Mouse (Mus musculus) spleen, postnatal 10 days (tissue): ENCODE results near the gene OR5BS1P.
"Not testable (repeated sequence)": the region's sequence is repeated elsewhere in the genome, so short reads cannot be mapped to it uniquely, and the experiment has no call there.

ENCODE experiments used
- DNase-seq, 2 experiments: peaks; one replicate each; pipeline ENCODE4 v3.0.0; 2021 to 2022; ENCODE audit warnings: low spot score in 2 of 2

The OR5BS1P gene

GRCm38 (mm10) chr15:98506253-98506957 is 36.7 kb downstream of the OR5BS1P start:
- no peak for DNase-seq

GRCm38 (mm10) chr15:98507321-98507720 is 37.6 kb downstream of the OR5BS1P start:
- DNase-seq = no peak

- no peak for DNase-seq
Measured at GRCm38 (mm10) chr15:98509387-98509786, 39.7 kb downstream of the OR5BS1P start.

GRCm38 (mm10) chr15:98510438-98511385 is 41.0 kb downstream of the OR5BS1P start:
- DNase-seq = peak; percentile 76 to 90

GRCm38 (mm10) chr15:98511386-98511928 is 41.8 kb downstream of the OR5BS1P start:
- peak in 1 of 2 experiments; percentile 48 for DNase-seq

- no peak for DNase-seq
Measured at GRCm38 (mm10) chr15:98512232-98512631, 42.5 kb downstream of the OR5BS1P start.

GRCm38 (mm10) chr15:98512799-98513321 is 43.2 kb downstream of the OR5BS1P start:
- peak in 1 of 2 experiments; percentile 49 for DNase-seq

- DNase-seq = not testable (repeated sequence)
Measured at GRCm38 (mm10) chr15:98513676-98514075, 44.0 kb downstream of the OR5BS1P start.

GRCm38 (mm10) chr15:98514146-98514545 is 44.5 kb downstream of the OR5BS1P start:
- DNase-seq = no peak

GRCm38 (mm10) chr15:98514845-98515244 is 45.1 kb downstream of the OR5BS1P start:
- not testable (repeated sequence) for DNase-seq

- peak; percentile 57 to 70 for DNase-seq
Measured at GRCm38 (mm10) chr15:98517380-98518355, 48.0 kb downstream of the OR5BS1P start.

GRCm38 (mm10) chr15:98521245-98521644 is 51.5 kb downstream of the OR5BS1P start:
- no peak for DNase-seq

GRCm38 (mm10) chr15:98526057-98526456 is 56.4 kb downstream of the OR5BS1P start:
- DNase-seq = no peak

- DNase-seq = no peak
Measured at GRCm38 (mm10) chr15:98527056-98527771, 57.5 kb downstream of the OR5BS1P start.

GRCm38 (mm10) chr15:98528066-98528563 is 58.4 kb downstream of the OR5BS1P start:
- DNase-seq = no peak
